Mouse (Mus musculus) small intestine, adult 2 months (tissue): Measurements from ENCODE around the gene Asf1b.

Source experiments
- CTCF ChIP-seq: fragments of 200-500 bp; IDR thresholded peaks from 2 replicates; pipeline ENCODE4 v1.5.1; 2012; ENCODE audit warnings: low read depth, mild to moderate bottlenecking, control low read depth, inconsistent platforms, low read length, moderate library complexity, mixed read lengths; ENCODE audit not compliant: insufficient replicate concordance, insufficient read length; ENCODE audit errors: extremely low read depth
- POLR2A ChIP-seq: fragments of 200-500 bp; IDR thresholded peaks from 2 replicates; pipeline ENCODE4 v1.6.1; 2012; ENCODE audit warnings: low read depth, mild to moderate bottlenecking, control low read depth, inconsistent platforms, low read length, moderate library complexity

- TF ChIP-seq CTCF (no peak), POLR2A (no peak)
Observed at GRCm38 (mm10) chr8:83980250-83980649, 24.9 kb downstream of the Asf1b start.
